Mouse (Mus musculus) midbrain, embryonic 16.5 days (tissue): ENCODE measurements around the gene D130052B06Rik. TPM values are rescaled to one million over a fixed set of nuclear protein-coding genes. Genes with fewer than 3 reads are reported as not detected.

Experiments
- ATAC-seq: fragments of 200-750 bp; cut with Nextera tagmentation; 2 replicates; pipeline ENCODE4 v1.8.0; 2017; ENCODE audit warnings: moderate TSS enrichment
- H3K27ac ChIP-seq: fragments of 300-500 bp; sonication (generic); 2 replicates; pipeline ENCODE4 v1.5.1; 2014; ENCODE audit warnings: mild to moderate bottlenecking, low read length, mixed read lengths
- H3K27me3 ChIP-seq: fragments of 300-500 bp; sonication (generic); 2 replicates; pipeline ENCODE4 v1.6.1; 2014; ENCODE audit warnings: low read depth, low read length, mixed read lengths; ENCODE audit not compliant: control insufficient read depth, insufficient read depth
- H3K36me3 ChIP-seq: fragments of 300-500 bp; sonication (generic); 2 replicates; pipeline ENCODE4 v1.6.1; 2014; ENCODE audit warnings: mild to moderate bottlenecking, low read length, moderate library complexity, mixed read lengths; ENCODE audit not compliant: control insufficient read depth, insufficient read depth
- H3K4me1 ChIP-seq: fragments of 300-500 bp; sonication (generic); 2 replicates; pipeline ENCODE4 v1.6.1; 2014; ENCODE audit warnings: mild to moderate bottlenecking, low read length, mixed read lengths; ENCODE audit not compliant: control insufficient read depth, insufficient read depth
- H3K4me2 ChIP-seq: fragments of 300-500 bp; sonication (generic); 2 replicates; pipeline ENCODE4 v1.6.1; 2014; ENCODE audit warnings: mild to moderate bottlenecking, low read length, mixed read lengths
- H3K4me3 ChIP-seq: fragments of 300-500 bp; sonication (generic); 2 replicates; pipeline ENCODE4 v1.5.1; 2014; ENCODE audit warnings: low read depth, mild to moderate bottlenecking, low read length, moderate library complexity, mixed read lengths
- H3K9ac ChIP-seq: fragments of 300-500 bp; sonication (generic); 2 replicates; pipeline ENCODE4 v1.6.1; 2014; ENCODE audit warnings: low read depth, low read length, mixed read lengths
- H3K9me3 ChIP-seq: fragments of 300-500 bp; sonication (generic); replicated peaks from 2 replicates; pipeline ENCODE4 v1.6.1; 2014; ENCODE audit warnings: mild to moderate bottlenecking, low read length, mixed read lengths; ENCODE audit not compliant: control insufficient read depth, poor library complexity, severe bottlenecking
- WGBS: fragments of 180-500 bp; shearing (Covaris S2); extraction: QIAGEN DNeasy Blood & Tissue Kit; methylation state at CpG from one replicate; pipeline ENCODE4 v1.1.7; 2014; 5-methylcytosine and 5-hydroxymethylcytosine counted together
- polyA plus RNA-seq: library from polyadenylated mRNA; unstranded; fragments of >200 nt; fragmentation: Nextera tagmentation; extraction: Ambion mirVana; gene quantifications from 2 replicates; pipeline ENCODE4 v1.2.1, GENCODE M21; 2015

The D130052B06Rik gene
- polyA plus RNA-seq, 1 experiment from 2014 or later, result not detected

- WGBS, result 78% methylated on average over 2 of the region's 2 CpGs
- Histone ChIP-seq H3K4me2 (no peak overlapping the region), H3K36me3 (no peaks in the 10 kb centered on the region), H3K4me3 (no peak overlapping the region), H3K9ac (no peak overlapping the region), H3K27me3 (no peaks in the 10 kb centered on the region), H3K27ac (no peak overlapping the region), H3K4me1 (0 out of 2 replicates have a peak, but pooled peaks cover 2% of the 10 kb centered on the region), H3K9me3 (no peaks in the 10 kb centered on the region)
- no peak for ATAC-seq
Measured at GRCm38 (mm10) chr11:33654485-33654884, 55.4 kb downstream of the D130052B06Rik start.

DNA sequence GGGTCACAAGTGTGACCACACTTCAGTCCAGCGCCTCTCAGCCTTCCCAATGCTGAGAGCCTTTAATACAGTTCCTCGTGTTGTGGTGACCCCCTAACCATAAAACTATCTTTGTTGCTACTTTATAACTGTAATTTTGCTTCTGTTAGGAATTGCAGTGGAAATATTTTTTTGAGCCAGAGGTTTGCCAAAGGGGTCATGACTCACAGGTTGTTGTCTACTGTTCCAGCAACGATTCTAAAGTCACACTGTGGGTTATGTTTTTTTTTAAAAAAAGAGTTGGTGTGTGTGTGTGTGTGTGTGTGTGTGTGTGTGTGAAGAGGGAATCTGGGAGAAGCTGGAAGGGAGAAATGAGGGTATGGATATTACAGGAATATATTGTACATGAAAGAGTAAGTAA, 56.1 kb downstream of the D130052B06Rik start:
- H3K27me3 ChIP-seq, result no peaks in the 10 kb centered on the region
- 70% methylated on average over 3 of the region's 3 CpGs for WGBS
- no peak overlapping the region for H3K4me2 ChIP-seq
- ATAC-seq, result no peak
- H3K9ac ChIP-seq, result no peak overlapping the region
- H3K36me3 ChIP-seq, result no peaks in the 10 kb centered on the region
- 0 out of 2 replicates have a peak, but pooled peaks cover 2% of the 10 kb centered on the region for H3K4me1 ChIP-seq
- H3K4me3 ChIP-seq, result no peak overlapping the region
- no peak overlapping the region for H3K27ac ChIP-seq
- no peaks in the 10 kb centered on the region for H3K9me3 ChIP-seq

- 84% methylated on average over 7 of the region's 7 CpGs for WGBS
- ATAC-seq, result no peak
- H3K9me3 ChIP-seq, result no peaks in the 10 kb centered on the region
- H3K9ac ChIP-seq, result no peak overlapping the region
- H3K4me1 ChIP-seq, result 0 out of 2 replicates have a peak, but pooled peaks cover 2% of the 10 kb centered on the region
- H3K27me3 ChIP-seq, result no peaks in the 10 kb centered on the region
- no peak overlapping the region for H3K27ac ChIP-seq
- H3K36me3 ChIP-seq, result no peaks in the 10 kb centered on the region
- H3K4me2 ChIP-seq, result no peak overlapping the region
- H3K4me3 ChIP-seq, result no peak overlapping the region
Measured at GRCm38 (mm10) chr11:33655861-33656593, 56.9 kb downstream of the D130052B06Rik start.

- ATAC-seq, result 0 out of 2 replicates have a peak, but pooled peaks have one; percentile 32
- H3K9me3 ChIP-seq, result no peaks in the 10 kb centered on the region
- H3K4me2 ChIP-seq, result no peak overlapping the region
- no peak overlapping the region for H3K9ac ChIP-seq
- 0 out of 2 replicates have a peak, but pooled peaks cover 2% of the 10 kb centered on the region for H3K4me1 ChIP-seq
- no peak overlapping the region for H3K27ac ChIP-seq
- H3K36me3 ChIP-seq, result no peaks in the 10 kb centered on the region
- no peaks in the 10 kb centered on the region for H3K27me3 ChIP-seq
- WGBS, result 84% methylated on average over 13 of the region's 13 CpGs
- no peak overlapping the region for H3K4me3 ChIP-seq
Measured at GRCm38 (mm10) chr11:33660016-33660913, 61.2 kb downstream of the D130052B06Rik start.

GRCm38 (mm10) chr11:33663599-33663998, 64.5 kb downstream of the D130052B06Rik start:
- Histone ChIP-seq H3K27ac (no peak overlapping the region), H3K9me3 (no peaks in the 10 kb centered on the region), H3K4me3 (no peak overlapping the region), H3K4me2 (no peak overlapping the region), H3K27me3 (no peaks in the 10 kb centered on the region), H3K36me3 (no peaks in the 10 kb centered on the region), H3K4me1 (peaks cover 6% of the 10 kb centered on the region; the same call in 1 of the 2 replicates), H3K9ac (no peak overlapping the region)
- WGBS, result 98% methylated on average over 2 of the region's 2 CpGs
- ATAC-seq, result no peak

DNA sequence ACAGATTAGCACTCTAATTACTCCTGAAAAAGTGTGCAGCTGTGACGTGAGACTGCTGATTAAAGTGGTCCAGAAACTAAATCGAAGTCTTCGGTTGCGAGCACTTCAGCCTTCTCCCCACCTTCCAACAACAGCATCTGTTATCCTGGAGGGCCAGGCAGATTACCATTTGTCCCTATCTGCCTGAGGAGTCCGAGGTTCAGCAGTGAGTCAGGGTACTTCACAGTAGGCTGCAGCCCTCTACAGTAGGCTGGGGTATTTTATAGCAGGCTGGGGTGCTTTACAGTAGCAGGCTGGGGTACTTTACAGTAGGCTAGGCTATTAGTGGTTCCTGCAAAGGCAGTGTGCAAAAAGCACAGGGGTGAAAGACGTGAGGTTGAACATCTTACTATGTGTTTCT, 69.3 kb downstream of the D130052B06Rik start:
- H3K4me3 ChIP-seq, result no peak overlapping the region
- H3K36me3 ChIP-seq, result no peaks in the 10 kb centered on the region
- ATAC-seq, result no peak
- 59% methylated on average over 6 of the region's 6 CpGs for WGBS
- no peaks in the 10 kb centered on the region for H3K9me3 ChIP-seq
- H3K27me3 ChIP-seq, result no peaks in the 10 kb centered on the region
- H3K4me1 ChIP-seq, result peaks cover 8% of the 10 kb centered on the region; the same call in 1 of the 2 replicates
- H3K4me2 ChIP-seq, result no peak overlapping the region
- no peak overlapping the region for H3K27ac ChIP-seq
- H3K9ac ChIP-seq, result no peak overlapping the region

GRCm38 (mm10) chr11:33670105-33670965, 71.2 kb downstream of the D130052B06Rik start:
- Histone ChIP-seq H3K4me2 (no peak overlapping the region), H3K27me3 (no peaks in the 10 kb centered on the region; the same call in 1 of the 2 replicates), H3K9ac (no peak overlapping the region), H3K4me3 (no peak overlapping the region), H3K36me3 (no peaks in the 10 kb centered on the region), H3K9me3 (no peaks in the 10 kb centered on the region), H3K4me1 (peaks cover 8% of the 10 kb centered on the region; the same call in 1 of the 2 replicates), H3K27ac (no peak overlapping the region)
- ATAC-seq, result no peak
- 66% methylated on average over 10 of the region's 10 CpGs for WGBS
